Mouse (Mus musculus): Measurements from ENCODE around the gene Pdzrn3.

DNA sequence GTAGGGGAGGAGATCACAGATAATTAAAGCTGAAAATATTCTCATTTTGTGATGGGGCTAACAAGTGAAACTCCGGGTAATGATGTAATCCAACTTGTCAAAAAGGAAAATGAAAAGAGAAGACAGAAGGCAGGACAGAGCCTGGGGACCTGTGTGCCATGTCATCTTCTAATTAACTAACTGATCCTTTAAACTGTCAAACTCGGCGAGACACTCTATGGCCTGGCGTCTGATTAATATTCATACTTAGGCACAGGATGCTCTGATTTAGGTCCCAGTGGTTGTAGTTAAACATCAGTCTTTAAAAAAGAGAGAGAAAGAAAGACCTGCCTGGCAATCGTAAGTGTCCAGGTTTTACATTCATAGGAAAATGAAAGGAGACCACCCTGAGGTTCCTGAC is 164.6 kb downstream of the Pdzrn3 start:
- TF ChIP-seq POLR2A (IDR thresholded peaks at IDR 0.05; ENCODE audit: insufficient read length, low read depth) (no peak), REST (IDR thresholded peaks at IDR 0.05; ENCODE audit: insufficient read depth, insufficient read length) (no peak), CEBPB (IDR thresholded peaks at IDR 0.05; ENCODE audit: insufficient read depth, poor library complexity, severe bottlenecking) (no peak), POLR2AphosphoS2 (IDR thresholded peaks at IDR 0.05; ENCODE audit: insufficient read length, low read depth) (no peak), SRF (IDR thresholded peaks at IDR 0.05; ENCODE audit: control insufficient read depth, insufficient read length, low read depth) (no peak), MAX (IDR thresholded peaks at IDR 0.05; ENCODE audit: low read depth) (no peak), MYOD1 (IDR thresholded peaks at IDR 0.05; ENCODE audit: control insufficient read depth in 1 of 3, insufficient read length in 2 of 3, low read depth in 2 of 3) (no peak), TCF3 (IDR thresholded peaks at IDR 0.05; ENCODE audit: insufficient read length, low read depth) (no peak), E2F4 (IDR thresholded peaks at IDR 0.05; ENCODE audit: insufficient read depth) (no peak)
